Mouse (Mus musculus) brain, embryonic 14.5 days (tissue): ENCODE results near the gene Apba1.

ENCODE experiments used
- CTCF ChIP-seq: fragments of 200-500 bp; IDR thresholded peaks from 2 replicates; pipeline ENCODE4 v1.5.1; 2012; ENCODE audit warnings: inconsistent platforms, mild to moderate bottlenecking, moderate library complexity, borderline replicate concordance; ENCODE audit not compliant: insufficient read depth, insufficient read length; ENCODE audit errors: extremely low read depth
- POLR2A ChIP-seq: fragments of 200-500 bp; IDR thresholded peaks from 2 replicates; pipeline ENCODE4 v1.6.1; 2012; ENCODE audit warnings: mild to moderate bottlenecking, inconsistent platforms, borderline replicate concordance; ENCODE audit not compliant: poor library complexity, insufficient read depth, insufficient read length, severe bottlenecking; ENCODE audit errors: extremely low read depth

- no peak for TF ChIP-seq POLR2A
- TF ChIP-seq CTCF, result no peak
These were observed 166.1 kb downstream of the Apba1 start for GRCm38 (mm10) chr19:23924791-23925190.
